Mouse (Mus musculus): Measurements from ENCODE around the gene Nudt4. TPM values are rescaled to one million over a fixed set of nuclear protein-coding genes. Genes with fewer than 3 reads are reported as not detected.

Nudt4 gene
- 100 to 1,000 TPM; 125 to 146 (median 131) TPM for total RNA-seq (2022)

- DNase-seq (ENCODE audit: low spot score in 2 of 2) = peak; percentile 63 to 71
These were observed at the start of gene Nudt4 for GRCm38 (mm10) chr10:95563851-95564845. TSS of gene Nudt4 (minus strand) at chr10:95564146.

- no peak for DNase-seq (ENCODE audit: low spot score in 2 of 2)
These were observed 47.4 kb upstream of the Nudt4 start for GRCm38 (mm10) chr10:95611331-95611721.

- no peak for DNase-seq (ENCODE audit: low spot score in 2 of 2)
These were observed 46.9 kb upstream of the Nudt4 start for GRCm38 (mm10) chr10:95610666-95611330.

- no peak for DNase-seq (ENCODE audit: low spot score in 2 of 2)
These were observed 41.1 kb upstream of the Nudt4 start for GRCm38 (mm10) chr10:95604979-95605613.

GRCm38 (mm10) chr10:95600527-95600926 lies 36.6 kb upstream of the Nudt4 start:
- DNase-seq (ENCODE audit: low spot score in 2 of 2) = no peak

GRCm38 (mm10) chr10:95599740-95600139 lies 35.8 kb upstream of the Nudt4 start:
- peak in 1 of 2 experiments; percentile 28 for DNase-seq (ENCODE audit: low spot score in 2 of 2)

- no peak for DNase-seq (ENCODE audit: low spot score in 2 of 2)
These were observed 34.2 kb upstream of the Nudt4 start for GRCm38 (mm10) chr10:95598056-95598587.

- no peak for DNase-seq (ENCODE audit: low spot score in 2 of 2)
These were observed 32.1 kb upstream of the Nudt4 start for GRCm38 (mm10) chr10:95595852-95596639.

- DNase-seq (ENCODE audit: low spot score in 2 of 2) = no peak
These were observed 30.5 kb upstream of the Nudt4 start for GRCm38 (mm10) chr10:95594414-95594813.

GRCm38 (mm10) chr10:95591257-95591656 lies 27.3 kb upstream of the Nudt4 start:
- no peak for DNase-seq (ENCODE audit: low spot score in 2 of 2)

GRCm38 (mm10) chr10:95590196-95590595 lies 26.2 kb upstream of the Nudt4 start:
- DNase-seq (ENCODE audit: low spot score in 2 of 2) = no peak

- DNase-seq (ENCODE audit: low spot score in 2 of 2) = no peak
These were observed 25.2 kb upstream of the Nudt4 start for GRCm38 (mm10) chr10:95589196-95589595.

GRCm38 (mm10) chr10:95587509-95588220 lies 23.7 kb upstream of the Nudt4 start:
- no peak for DNase-seq (ENCODE audit: low spot score in 2 of 2)

- no peak for DNase-seq (ENCODE audit: low spot score in 2 of 2)
These were observed 21.6 kb upstream of the Nudt4 start for GRCm38 (mm10) chr10:95585554-95585953.

- DNase-seq (ENCODE audit: low spot score in 2 of 2) = no peak
These were observed 13.6 kb upstream of the Nudt4 start for GRCm38 (mm10) chr10:95577567-95577950.

GRCm38 (mm10) chr10:95576876-95577566 lies 13.1 kb upstream of the Nudt4 start:
- DNase-seq (ENCODE audit: low spot score in 2 of 2) = no peak

GRCm38 (mm10) chr10:95575839-95576380 lies 12.0 kb upstream of the Nudt4 start:
- no peak for DNase-seq (ENCODE audit: low spot score in 2 of 2)

- DNase-seq (ENCODE audit: low spot score in 2 of 2) = no peak
These were observed 11.0 kb upstream of the Nudt4 start for GRCm38 (mm10) chr10:95574994-95575393.

- DNase-seq (ENCODE audit: low spot score in 2 of 2) = no peak
These were observed 5.5 kb upstream of the Nudt4 start for GRCm38 (mm10) chr10:95569441-95569840.
